Mouse (Mus musculus) B cell, adult 62 days (primary cell): ENCODE results near the gene 1700037H04Rik. TPM values are rescaled to one million over a fixed set of nuclear protein-coding genes. Genes with fewer than 3 reads are reported as not detected.

Source experiments
- total RNA-seq: library from RNA; stranded (reverse); gene quantifications from 4 replicates; pipeline ENCODE4 v1.2.4, GENCODE M21; 2023

Gene 1700037H04Rik
- 18.1 to 21.6 TPM (median 20.3 TPM) in 4 replicates for total RNA-seq

DNA sequence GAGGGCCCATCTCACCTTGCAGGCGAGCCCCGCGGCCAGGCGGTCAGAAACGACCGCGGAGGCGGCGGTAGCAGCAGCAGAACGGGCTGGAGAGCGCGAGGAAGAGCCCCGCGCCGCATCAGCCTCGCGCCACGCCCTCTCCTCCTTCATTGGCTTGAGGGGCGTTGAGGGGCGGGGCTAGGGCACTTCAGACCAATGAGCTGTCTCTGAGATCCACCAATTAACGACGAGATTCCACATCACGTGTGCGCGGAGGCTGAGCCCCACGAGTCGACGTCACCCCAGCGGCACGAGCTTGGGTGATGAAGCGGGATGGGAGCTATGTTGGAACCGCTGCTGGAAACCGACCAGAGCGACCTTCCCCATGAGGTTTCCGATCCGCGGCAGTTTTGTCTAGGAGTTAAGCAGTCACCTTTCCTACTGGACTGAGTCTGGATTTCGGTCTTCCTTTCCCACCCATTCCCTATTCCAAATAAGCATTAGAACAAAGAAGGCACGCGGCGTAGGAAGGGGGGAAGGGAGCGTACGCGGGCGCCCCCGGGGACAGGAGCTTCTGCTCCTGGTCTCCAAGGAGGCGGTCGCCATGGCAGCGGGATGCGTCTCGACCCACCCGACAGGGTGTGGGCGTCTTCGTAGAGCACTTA, at the start of gene 1700037H04Rik:
TSS of gene 1700037H04Rik (minus strand) at position 144 of the 644 bp plus-strand sequence.

GRCm38 (mm10) chr2:131206778-131207177, 46.9 kb upstream of the 1700037H04Rik start, which contains the start of gene Ap5s1:
TSS of gene Ap5s1 (plus strand) at chr2:131207078.

DNA sequence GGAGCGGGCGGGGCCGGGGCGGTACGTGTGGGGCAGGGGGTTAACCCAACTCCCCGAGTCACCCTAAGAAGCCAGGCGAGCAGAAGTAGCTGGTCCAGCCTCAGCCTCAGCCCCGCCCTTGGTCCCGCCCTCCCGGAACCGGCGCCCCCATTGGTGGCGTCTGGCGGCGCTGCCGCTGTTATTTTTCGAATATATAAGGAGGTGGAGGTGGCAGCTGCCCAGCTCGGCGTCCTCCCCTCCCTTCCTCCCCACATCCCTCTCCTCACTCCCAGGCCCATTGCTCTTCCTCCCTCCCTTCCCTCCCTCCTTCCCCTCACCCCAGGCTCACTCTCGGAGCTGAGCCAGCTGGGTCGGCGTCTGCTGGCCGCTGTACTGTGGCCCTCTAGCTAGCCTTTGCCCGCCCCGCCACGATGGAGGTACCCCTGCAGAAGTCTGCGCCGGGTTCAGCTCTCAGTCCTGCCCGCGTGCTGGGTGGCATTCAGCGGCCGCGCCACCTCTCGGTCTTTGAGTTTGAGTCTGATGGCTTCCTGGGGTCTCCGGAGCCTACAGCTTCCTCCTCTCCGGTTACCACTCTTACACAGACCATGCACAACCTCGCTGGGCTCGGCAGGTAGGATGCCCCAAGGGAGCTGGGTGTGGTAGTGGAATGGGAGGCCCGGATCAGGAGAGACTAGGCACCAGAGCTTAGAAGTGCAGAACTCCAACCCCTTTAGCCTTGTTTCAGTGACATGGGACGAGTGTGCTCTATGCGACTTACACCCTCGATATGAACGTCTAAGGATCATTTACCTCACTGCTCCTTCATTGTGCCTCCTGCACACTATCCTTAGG, 27.1 kb upstream of the 1700037H04Rik start, which contains the start of the genes Cdc25b and Spef1:
TSS of gene Cdc25b (plus strand) at position 179 of the 831 bp plus-strand sequence.
TSS of gene Spef1 (minus strand) at position 512 of the 831 bp plus-strand sequence.

DNA sequence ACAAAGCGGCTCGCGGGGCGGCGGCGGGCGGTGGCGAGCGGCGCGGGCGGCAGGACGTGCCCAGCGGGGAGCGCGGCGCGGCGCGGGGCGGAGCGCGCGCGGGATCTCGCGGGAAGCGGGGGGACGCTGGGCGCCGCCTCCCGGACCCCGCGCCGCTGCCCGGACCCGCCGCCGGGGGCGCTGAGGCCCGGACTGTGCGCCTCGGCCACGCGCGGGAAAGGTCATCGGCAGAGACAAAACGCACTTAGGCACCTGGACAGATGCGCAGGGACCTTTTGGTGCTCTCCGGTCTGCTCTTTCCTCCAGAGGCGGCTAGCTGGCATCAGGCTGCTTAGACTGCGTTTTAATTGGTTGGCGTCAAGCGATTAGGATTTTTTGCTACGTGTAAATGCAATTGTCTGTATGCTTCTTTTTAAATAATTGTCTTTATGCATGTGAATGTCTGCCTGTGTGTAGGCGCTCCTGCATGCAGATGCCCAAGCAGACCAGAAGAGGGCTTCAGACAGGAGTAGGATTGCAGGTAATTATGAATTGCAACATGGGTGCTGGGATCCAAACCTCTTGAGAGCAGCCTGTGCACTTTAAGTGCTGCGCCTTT, 20.2 kb upstream of the 1700037H04Rik start, which contains the start of gene Cenpb:
TSS of gene Cenpb (minus strand) at position 78 of the 598 bp plus-strand sequence.

GRCm38 (mm10) chr2:131132930-131133547, 26.8 kb downstream of the 1700037H04Rik start, which contains the start of gene Gm11037:
TSS of gene Gm11037 (plus strand) at chr2:131133497.

DNA sequence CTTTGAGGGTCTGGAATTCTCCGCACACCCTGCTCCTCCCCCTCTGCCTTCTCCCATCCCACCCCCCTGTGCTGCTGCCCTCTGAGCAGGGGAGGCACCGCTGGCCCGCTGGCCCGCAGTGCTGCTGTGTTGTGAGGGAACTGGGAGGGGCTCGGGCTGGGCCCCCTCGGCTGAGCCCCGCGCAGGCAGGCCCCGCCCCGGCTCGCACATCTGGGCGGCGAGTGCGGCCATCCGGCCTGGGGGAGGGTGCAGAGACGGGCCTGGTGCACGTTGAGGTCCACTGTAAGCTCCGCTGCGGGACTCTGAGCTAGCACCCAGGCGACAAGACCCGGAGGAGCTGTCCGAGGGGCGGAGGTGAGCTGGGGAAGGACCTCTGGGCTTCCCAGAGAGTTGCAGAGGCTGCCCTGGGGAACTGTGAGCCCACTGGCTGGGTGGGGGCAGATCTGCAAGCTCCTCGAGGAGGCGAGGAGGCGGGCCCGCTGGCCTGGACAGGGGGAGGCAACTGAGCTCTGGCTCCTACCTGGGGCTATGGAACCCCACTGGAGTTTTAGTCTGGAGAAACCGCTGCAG, 32.6 kb downstream of the 1700037H04Rik start, which contains the start of gene Hspa12b:
TSS of gene Hspa12b (plus strand) at position 120 of the 570 bp plus-strand sequence.

Other genes with a start within 250 kb of the 1700037H04Rik start
- not detected in 4 replicates for gene Gfra4, start 117.0 kb downstream of the 1700037H04Rik start, total RNA-seq
- gene Adam33, start 96.3 kb downstream of the 1700037H04Rik start, total RNA-seq, result not detected in 4 replicates
- 0.09 to 0.38 TPM (median 0.21 TPM) in 4 replicates for gene Siglec1, start 73.3 kb downstream of the 1700037H04Rik start, total RNA-seq
- 0.21 TPM in 1 of 4 replicates, not detected in the others for gene Hspa12b, start 32.8 kb downstream of the 1700037H04Rik start, total RNA-seq
- gene Gm11037, start 26.6 kb downstream of the 1700037H04Rik start, total RNA-seq, result not detected in 4 replicates
- 25.8 to 26.4 TPM (median 26.0 TPM) in 4 replicates for gene Cenpb, start 20.0 kb upstream of the 1700037H04Rik start, total RNA-seq
- gene Cdc25b, start 26.9 kb upstream of the 1700037H04Rik start, total RNA-seq, result 64.9 to 80.9 TPM (median 71.7 TPM) in 4 replicates
- gene Spef1, start 27.2 kb upstream of the 1700037H04Rik start, total RNA-seq, result 1.0 to 2.0 TPM (median 1.8 TPM) in 4 replicates
- gene Ap5s1, start 47.0 kb upstream of the 1700037H04Rik start, total RNA-seq, result 5.8 to 11.0 TPM (median 7.2 TPM) in 4 replicates
- gene Mavs, start 74.0 kb upstream of the 1700037H04Rik start, total RNA-seq, result 19.8 to 26.9 TPM (median 22.6 TPM) in 4 replicates
- gene Pank2, start 102.4 kb upstream of the 1700037H04Rik start, total RNA-seq, result 63.0 to 67.8 TPM (median 64.3 TPM) in 4 replicates
- gene Rnf24, start 192.8 kb upstream of the 1700037H04Rik start, total RNA-seq, result 4.1 to 5.8 TPM (median 5.8 TPM) in 4 replicates